Mouse (Mus musculus): ENCODE results near the gene Mrpl54. TPM values are rescaled to one million over a fixed set of nuclear protein-coding genes. Genes with fewer than 3 reads are reported as not detected.

Mrpl54 gene
- polyA plus RNA-seq, 1 experiment from 2014 or later: 121 TPM

DNA sequence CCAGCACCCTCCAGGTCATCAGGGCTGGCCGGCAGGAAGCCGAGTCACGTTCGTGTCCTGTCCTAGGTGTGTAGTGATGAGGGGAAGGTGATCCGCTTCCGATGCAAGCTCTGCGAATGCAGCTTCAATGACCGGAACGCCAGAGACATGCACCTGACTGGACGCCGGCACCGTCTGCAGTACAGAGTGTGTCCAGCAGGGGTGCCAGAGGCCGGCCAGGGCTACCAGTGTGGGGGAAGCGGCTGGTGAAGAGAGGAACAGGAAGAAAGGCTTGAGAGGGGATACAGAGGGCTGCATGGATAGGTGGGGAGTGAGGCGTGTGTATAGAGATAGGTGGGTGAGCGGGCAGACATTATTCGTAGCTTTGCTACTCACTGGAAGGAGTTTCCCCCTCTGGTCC lies 22.1 kb downstream of the Mrpl54 start:
- H3K9ac ChIP-seq (replicated peaks; ENCODE audit: low read length): no peak overlapping the region
- 0 out of 2 replicates have a peak overlapping the region, but pooled peaks have one; percentile 12 for H3K4me2 ChIP-seq (ENCODE audit: low read length)
- peak; percentile 85 for DNase-seq
- H3K4me1 ChIP-seq (ENCODE audit: control insufficient read depth, insufficient read depth, low read length): no peaks in the 10 kb centered on the region
- H3K4me3 ChIP-seq (replicated peaks; ENCODE audit: low read depth, low read length): no peak overlapping the region
- no peak overlapping the region for H3K27ac ChIP-seq (replicated peaks; ENCODE audit: low read depth, low read length)
- peaks cover 10% of the 10 kb centered on the region; the same call in 1 of the 2 replicates for H3K27me3 ChIP-seq (ENCODE audit: control insufficient read depth, insufficient read depth, low read length)
- ATAC-seq (ENCODE audit: low FRiP score, low TSS enrichment): peak; percentile 75
- 0 out of 2 replicates have a peak, but pooled peaks cover 12% of the 10 kb centered on the region for H3K36me3 ChIP-seq (ENCODE audit: control insufficient read depth, insufficient read depth, low read length)
- 6% methylated on average over 17 of the region's 17 CpGs for WGBS
- no peaks in the 10 kb centered on the region for H3K9me3 ChIP-seq (ENCODE audit: control insufficient read depth, low read length)

DNA sequence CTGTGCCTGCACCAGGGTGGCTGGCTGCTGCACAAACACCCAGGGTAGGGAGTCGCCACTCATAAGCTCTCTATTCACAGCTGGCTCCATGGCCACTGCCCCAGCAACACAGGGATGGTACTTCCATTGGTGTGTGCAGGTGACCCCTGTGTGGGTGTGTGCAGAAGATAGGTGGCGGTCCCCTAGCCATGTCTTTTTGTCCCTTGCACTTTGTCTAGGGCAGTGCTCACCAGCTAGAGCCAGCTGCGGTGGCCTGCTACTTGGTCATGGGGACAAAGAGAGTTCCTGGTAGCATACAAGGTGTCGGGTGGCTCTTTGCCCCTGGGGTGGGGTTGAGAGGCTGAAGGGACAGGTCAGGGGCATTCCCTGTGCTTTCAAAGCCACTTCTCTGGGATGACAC lies 22.6 kb downstream of the Mrpl54 start:
- Histone ChIP-seq H3K27me3 (ENCODE audit: control insufficient read depth, insufficient read depth, low read length) (peaks cover 14% of the 10 kb centered on the region; the same call in 1 of the 2 replicates), H3K27ac (replicated peaks; ENCODE audit: low read depth, low read length) (no peak overlapping the region), H3K4me3 (replicated peaks; ENCODE audit: low read depth, low read length) (no peak overlapping the region), H3K4me1 (ENCODE audit: control insufficient read depth, insufficient read depth, low read length) (no peaks in the 10 kb centered on the region), H3K9ac (replicated peaks; ENCODE audit: low read length) (no peak overlapping the region), H3K36me3 (ENCODE audit: control insufficient read depth, insufficient read depth, low read length) (0 out of 2 replicates have a peak, but pooled peaks cover 12% of the 10 kb centered on the region), H3K4me2 (ENCODE audit: low read length) (0 out of 2 replicates have a peak overlapping the region, but pooled peaks have one; percentile 12), H3K9me3 (ENCODE audit: control insufficient read depth, low read length) (no peaks in the 10 kb centered on the region)
- WGBS: 81% methylated on average over 4 of the region's 4 CpGs
- ATAC-seq (ENCODE audit: low FRiP score, low TSS enrichment) (no peak), DNase-seq (no peak)

DNA sequence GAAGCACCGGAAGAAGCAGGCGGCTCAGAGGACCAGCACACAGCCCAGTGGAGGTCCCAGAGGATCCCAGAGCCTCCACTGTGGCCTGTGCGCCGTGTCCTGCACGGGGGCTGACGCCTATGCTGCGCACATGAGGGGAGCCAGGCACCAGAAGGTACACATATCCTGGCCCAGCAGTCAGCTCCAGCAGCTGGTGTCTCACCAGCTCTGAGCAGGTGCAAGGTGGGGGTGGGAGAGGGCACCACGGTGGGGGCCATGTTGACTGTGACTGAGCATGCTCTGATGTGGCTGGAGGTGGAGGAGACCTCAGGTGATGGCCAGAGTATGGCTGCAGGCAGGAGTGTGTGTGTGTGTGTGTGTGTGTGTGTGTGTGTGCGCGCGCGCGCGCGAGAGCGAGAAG lies 24.7 kb downstream of the Mrpl54 start:
- no peak overlapping the region for H3K27ac ChIP-seq (replicated peaks; ENCODE audit: low read depth, low read length)
- no peaks in the 10 kb centered on the region for H3K4me1 ChIP-seq (ENCODE audit: control insufficient read depth, insufficient read depth, low read length)
- DNase-seq: no peak
- 92% methylated on average over 16 of the region's 16 CpGs for WGBS
- H3K36me3 ChIP-seq (ENCODE audit: control insufficient read depth, insufficient read depth, low read length): 0 out of 2 replicates have a peak, but pooled peaks cover 2% of the 10 kb centered on the region
- no peak overlapping the region for H3K4me3 ChIP-seq (replicated peaks; ENCODE audit: low read depth, low read length)
- H3K9me3 ChIP-seq (ENCODE audit: control insufficient read depth, low read length): no peaks in the 10 kb centered on the region
- H3K9ac ChIP-seq (replicated peaks; ENCODE audit: low read length): no peak overlapping the region
- peaks cover 17% of the 10 kb centered on the region; the same call in 1 of the 2 replicates for H3K27me3 ChIP-seq (ENCODE audit: control insufficient read depth, insufficient read depth, low read length)
- ATAC-seq (ENCODE audit: low FRiP score, low TSS enrichment): no peak
- H3K4me2 ChIP-seq (ENCODE audit: low read length): no peak overlapping the region

DNA sequence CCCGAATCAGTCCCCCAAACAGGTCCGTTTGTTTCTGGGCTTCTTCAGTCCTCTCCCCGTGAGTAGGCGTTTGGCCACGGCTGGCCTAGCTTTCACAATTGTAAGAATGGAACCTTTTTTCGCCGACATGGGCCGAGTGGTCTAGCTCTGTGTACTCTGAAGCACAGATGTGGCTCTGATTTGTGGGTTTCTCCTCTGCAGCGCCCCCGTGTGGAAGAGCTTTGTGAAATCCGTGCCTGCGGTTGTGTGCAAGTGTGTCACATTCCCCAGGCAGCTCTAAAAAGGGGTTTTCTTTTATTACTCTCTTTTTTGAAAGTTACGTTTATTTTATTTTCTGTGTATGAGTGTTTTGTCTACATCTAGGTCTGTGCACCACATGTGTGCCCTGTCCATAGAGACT lies 25.9 kb downstream of the Mrpl54 start:
- no peak overlapping the region for H3K9ac ChIP-seq (replicated peaks; ENCODE audit: low read length)
- 23% methylated on average over 13 of the region's 13 CpGs for WGBS
- peaks cover 17% of the 10 kb centered on the region; the same call in 1 of the 2 replicates for H3K27me3 ChIP-seq (ENCODE audit: control insufficient read depth, insufficient read depth, low read length)
- no peaks in the 10 kb centered on the region for H3K36me3 ChIP-seq (ENCODE audit: control insufficient read depth, insufficient read depth, low read length)
- no peaks in the 10 kb centered on the region for H3K4me1 ChIP-seq (ENCODE audit: control insufficient read depth, insufficient read depth, low read length)
- DNase-seq (peak; percentile 79), ATAC-seq (ENCODE audit: low FRiP score, low TSS enrichment) (no peak)
- H3K27ac ChIP-seq (replicated peaks; ENCODE audit: low read depth, low read length): no peak overlapping the region
- no peak overlapping the region for H3K4me2 ChIP-seq (ENCODE audit: low read length)
- no peaks in the 10 kb centered on the region for H3K9me3 ChIP-seq (ENCODE audit: control insufficient read depth, low read length)
- no peak overlapping the region for H3K4me3 ChIP-seq (replicated peaks; ENCODE audit: low read depth, low read length)

DNA sequence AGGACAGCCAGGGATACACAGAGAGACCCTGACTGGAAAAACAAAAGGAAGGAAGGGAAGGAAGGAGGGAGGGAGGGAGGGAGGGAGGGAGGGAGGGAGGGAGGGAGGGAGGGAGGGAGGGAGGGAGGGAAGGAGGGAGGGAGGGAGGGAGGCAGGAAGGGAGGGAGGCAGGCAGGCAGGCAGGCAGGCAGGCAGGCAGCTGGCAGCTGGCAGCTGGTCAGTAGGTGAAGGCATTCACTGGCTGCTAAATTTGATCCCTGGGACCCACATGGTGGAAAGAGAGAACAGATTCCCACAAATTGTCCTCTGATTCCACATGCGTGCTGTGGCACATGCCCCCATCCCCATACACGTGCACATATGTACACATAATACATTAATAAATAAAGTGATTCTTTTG lies 28.1 kb downstream of the Mrpl54 start:
- WGBS: 84% methylated on average over 2 of the region's 2 CpGs
- Histone ChIP-seq H3K36me3 (ENCODE audit: control insufficient read depth, insufficient read depth, low read length) (no peaks in the 10 kb centered on the region), H3K9me3 (ENCODE audit: control insufficient read depth, low read length) (no peaks in the 10 kb centered on the region), H3K4me1 (ENCODE audit: control insufficient read depth, insufficient read depth, low read length) (peaks cover 4% of the 10 kb centered on the region), H3K4me3 (replicated peaks; ENCODE audit: low read depth, low read length) (no peak overlapping the region), H3K4me2 (ENCODE audit: low read length) (no peak overlapping the region), H3K27me3 (ENCODE audit: control insufficient read depth, insufficient read depth, low read length) (peaks cover 17% of the 10 kb centered on the region; the same call in 1 of the 2 replicates), H3K9ac (replicated peaks; ENCODE audit: low read length) (no peak overlapping the region), H3K27ac (replicated peaks; ENCODE audit: low read depth, low read length) (no peak overlapping the region)
- DNase-seq: no peak
- no peak for ATAC-seq (ENCODE audit: low FRiP score, low TSS enrichment)

DNA sequence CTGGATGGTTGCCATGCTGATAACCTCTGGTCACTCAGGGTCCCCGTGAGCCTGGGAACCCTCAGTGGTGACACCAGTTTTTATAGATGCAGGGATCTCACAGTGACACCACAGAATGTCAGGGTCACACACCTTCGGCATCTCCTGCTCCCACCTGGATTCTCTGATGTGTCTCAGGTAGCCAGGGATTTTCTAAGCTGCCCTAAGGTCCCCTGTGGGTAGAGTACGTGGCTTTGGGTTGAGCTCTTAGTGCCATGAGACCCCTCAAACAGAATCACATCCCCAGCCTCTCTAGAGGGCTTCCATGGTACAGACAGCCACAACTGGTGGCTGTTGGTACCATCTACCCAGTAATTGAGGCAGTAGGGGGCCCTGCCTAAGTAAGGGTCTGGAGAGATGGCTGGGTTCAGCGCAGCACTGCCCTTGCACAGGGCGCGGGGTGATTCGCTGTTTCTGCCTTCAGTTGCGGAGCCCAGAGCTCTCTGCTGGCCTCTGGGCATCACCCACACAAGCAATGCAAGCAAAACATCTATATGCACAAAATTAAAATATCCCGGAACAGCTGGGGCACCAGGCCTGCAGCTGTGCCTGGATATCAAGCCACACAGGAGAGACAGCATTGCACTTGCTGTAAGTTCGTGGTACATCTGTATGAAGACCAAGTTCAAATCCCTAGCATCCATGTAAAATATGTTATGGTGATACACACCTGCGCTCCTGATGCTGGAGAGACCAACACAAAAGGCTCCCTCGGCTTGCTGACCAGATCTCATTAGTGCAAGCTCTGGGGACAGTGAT lies 30.1 kb downstream of the Mrpl54 start:
- H3K9me3 ChIP-seq (ENCODE audit: control insufficient read depth, low read length): no peaks in the 10 kb centered on the region
- H3K27me3 ChIP-seq (ENCODE audit: control insufficient read depth, insufficient read depth, low read length): peaks cover 17% of the 10 kb centered on the region; the same call in 1 of the 2 replicates
- no peak overlapping the region; the same call in 1 of the 2 replicates for H3K9ac ChIP-seq (replicated peaks; ENCODE audit: low read length)
- H3K4me3 ChIP-seq (replicated peaks; ENCODE audit: low read depth, low read length): no peak overlapping the region
- no peak overlapping the region for H3K27ac ChIP-seq (replicated peaks; ENCODE audit: low read depth, low read length)
- H3K4me1 ChIP-seq (ENCODE audit: control insufficient read depth, insufficient read depth, low read length): peaks cover 8% of the 10 kb centered on the region
- 86% methylated on average over 12 of the region's 12 CpGs for WGBS
- DNase-seq (no peak), ATAC-seq (ENCODE audit: low FRiP score, low TSS enrichment) (no peak)
- H3K36me3 ChIP-seq (ENCODE audit: control insufficient read depth, insufficient read depth, low read length): no peaks in the 10 kb centered on the region
- H3K4me2 ChIP-seq (ENCODE audit: low read length): no peak overlapping the region

DNA sequence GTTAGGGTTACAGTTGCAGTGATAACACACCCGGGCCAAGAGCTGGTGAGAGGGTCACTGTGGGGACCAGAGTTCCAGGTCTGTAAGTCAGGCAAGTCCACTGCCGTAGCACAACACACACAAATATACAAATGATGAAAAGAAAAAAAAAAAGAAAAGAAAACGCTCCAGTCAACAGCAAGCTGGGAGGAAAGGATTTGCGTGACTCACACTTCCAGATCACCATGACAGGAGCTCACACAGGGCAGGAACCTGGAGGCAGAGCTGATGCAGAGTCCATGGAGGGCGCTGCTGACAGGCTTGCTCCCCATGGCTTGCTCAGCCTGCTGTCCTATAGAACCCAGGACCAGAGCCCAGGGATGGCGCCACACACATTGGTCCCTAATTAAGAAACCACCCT lies 32.5 kb downstream of the Mrpl54 start:
- DNase-seq: no peak
- no peak overlapping the region for H3K9ac ChIP-seq (replicated peaks; ENCODE audit: low read length)
- ATAC-seq (ENCODE audit: low FRiP score, low TSS enrichment): no peak
- 82% methylated on average over 6 of the region's 6 CpGs for WGBS
- peaks cover 4% of the 10 kb centered on the region; the same call in 1 of the 2 replicates for H3K27me3 ChIP-seq (ENCODE audit: control insufficient read depth, insufficient read depth, low read length)
- peaks cover 20% of the 10 kb centered on the region for H3K4me1 ChIP-seq (ENCODE audit: control insufficient read depth, insufficient read depth, low read length)
- H3K4me2 ChIP-seq (ENCODE audit: low read length): no peak overlapping the region
- H3K9me3 ChIP-seq (ENCODE audit: control insufficient read depth, low read length): no peaks in the 10 kb centered on the region
- no peak overlapping the region for H3K27ac ChIP-seq (replicated peaks; ENCODE audit: low read depth, low read length)
- H3K36me3 ChIP-seq (ENCODE audit: control insufficient read depth, insufficient read depth, low read length): 0 out of 2 replicates have a peak, but pooled peaks cover under 1% of the 10 kb centered on the region
- no peak overlapping the region for H3K4me3 ChIP-seq (replicated peaks; ENCODE audit: low read depth, low read length)

DNA sequence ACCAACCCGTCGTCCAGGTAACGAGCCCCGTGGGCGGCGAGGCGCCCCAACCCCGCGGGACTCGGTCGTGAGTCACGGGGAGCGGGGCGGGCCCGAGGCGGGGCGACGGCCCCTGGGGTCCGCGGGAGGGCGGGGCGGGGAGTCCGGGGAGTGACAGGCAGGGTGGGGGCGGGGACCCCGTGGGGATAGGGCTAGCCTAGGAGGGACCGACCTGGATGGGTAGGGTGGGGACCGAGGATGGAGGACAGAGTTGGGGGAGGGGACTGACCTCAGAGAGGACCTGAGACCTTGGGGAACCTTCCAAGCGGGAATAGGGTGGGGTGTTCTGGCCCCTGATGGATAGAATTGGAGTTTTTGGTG lies 33.5 kb downstream of the Mrpl54 start:
- 2% methylated on average over 26 of the region's 28 CpGs for WGBS
- peak overlapping the region; percentile 65 for H3K4me3 ChIP-seq (replicated peaks; ENCODE audit: low read depth, low read length)
- H3K4me1 ChIP-seq (ENCODE audit: control insufficient read depth, insufficient read depth, low read length): peaks cover 30% of the 10 kb centered on the region
- ATAC-seq (ENCODE audit: low FRiP score, low TSS enrichment) (peak; percentile 47), DNase-seq (no peak)
- peak overlapping the region; percentile 78 for H3K9ac ChIP-seq (replicated peaks; ENCODE audit: low read length)
- H3K9me3 ChIP-seq (ENCODE audit: control insufficient read depth, low read length): no peaks in the 10 kb centered on the region
- peaks cover 6% of the 10 kb centered on the region; the same call in 1 of the 2 replicates for H3K36me3 ChIP-seq (ENCODE audit: control insufficient read depth, insufficient read depth, low read length)
- peak overlapping the region; percentile 69 for H3K4me2 ChIP-seq (ENCODE audit: low read length)
- no peaks in the 10 kb centered on the region for H3K27me3 ChIP-seq (ENCODE audit: control insufficient read depth, insufficient read depth, low read length)
- H3K27ac ChIP-seq (replicated peaks; ENCODE audit: low read depth, low read length): peak overlapping the region; percentile 41; the same call in 1 of the 2 replicates
